Mouse (Mus musculus) bone marrow macrophage, adult 2 months (primary cell): ENCODE results near the gene Susd4. TPM values are rescaled to one million over a fixed set of nuclear protein-coding genes. Genes with fewer than 3 reads are reported as not detected.

Experiments
- H3K27ac ChIP-seq: 2 replicates; pipeline ENCODE4 v1.5.1; 2012; ENCODE audit warnings: low read depth, low read length; ENCODE audit not compliant: insufficient read depth
- H3K4me1 ChIP-seq: 2 replicates; pipeline ENCODE4 v1.6.1; 2012; ENCODE audit warnings: low read length; ENCODE audit not compliant: control insufficient read depth, insufficient read depth
- H3K4me3 ChIP-seq: 2 replicates; pipeline ENCODE4 v1.5.1; 2012; ENCODE audit warnings: mild to moderate bottlenecking, low read length, moderate library complexity; ENCODE audit not compliant: insufficient read depth
- CTCF ChIP-seq: IDR thresholded peaks from 2 replicates; pipeline ENCODE4 v1.5.1; 2012; ENCODE audit warnings: low read depth, mild to moderate bottlenecking, low read length, moderate library complexity
- POLR2A ChIP-seq: IDR thresholded peaks from 2 replicates; pipeline ENCODE4 v1.6.1; 2012; ENCODE audit warnings: mild to moderate bottlenecking, low read depth, low read length, borderline replicate concordance
- polyA plus RNA-seq: library from polyadenylated mRNA; stranded (reverse); fragments of >200 nt; gene quantifications from 2 replicates; pipeline ENCODE4 v1.2.4, GENCODE M21; 2012; ENCODE audit not compliant: missing spikeins, insufficient read depth, insufficient read length

The Susd4 gene
- polyA plus RNA-seq, 1 experiment = not detected

- no peak overlapping the region for H3K27ac ChIP-seq
- H3K4me3 ChIP-seq = no peak overlapping the region
- H3K4me1 ChIP-seq = no peaks in the 10 kb centered on the region
- no peak for TF ChIP-seq CTCF
- TF ChIP-seq POLR2A = no peak
Observed at GRCm38 (mm10) chr1:182814566-182814965, 50.9 kb downstream of the Susd4 start.

- H3K27ac ChIP-seq = no peak overlapping the region
- TF ChIP-seq CTCF (no peak), POLR2A (no peak)
- no peak overlapping the region for H3K4me3 ChIP-seq
- H3K4me1 ChIP-seq = no peaks in the 10 kb centered on the region
Observed at GRCm38 (mm10) chr1:182817106-182817505, 53.4 kb downstream of the Susd4 start.

DNA sequence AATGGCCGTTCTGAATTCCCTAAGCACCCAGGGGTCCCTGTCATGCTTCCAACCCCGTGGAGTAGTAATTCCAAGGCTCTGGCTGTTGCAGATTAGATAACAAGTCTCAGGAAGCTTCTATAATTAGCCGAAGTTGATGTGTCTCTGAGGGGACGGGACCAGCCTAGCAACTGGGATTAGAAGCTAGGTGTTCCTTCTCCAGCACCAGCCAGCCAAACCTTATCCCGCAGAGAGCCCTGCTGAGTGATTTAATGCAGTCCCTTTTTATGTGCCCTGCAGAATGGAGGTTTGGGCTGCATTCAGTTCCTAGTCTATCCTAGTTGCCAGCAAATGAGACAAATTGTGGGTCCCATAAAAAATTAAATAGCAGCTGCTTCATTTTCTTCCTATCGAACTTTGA, 54.0 kb downstream of the Susd4 start:
- Histone ChIP-seq H3K4me1 (no peaks in the 10 kb centered on the region), H3K4me3 (no peak overlapping the region), H3K27ac (no peak overlapping the region)
- TF ChIP-seq POLR2A (no peak), CTCF (no peak)

DNA sequence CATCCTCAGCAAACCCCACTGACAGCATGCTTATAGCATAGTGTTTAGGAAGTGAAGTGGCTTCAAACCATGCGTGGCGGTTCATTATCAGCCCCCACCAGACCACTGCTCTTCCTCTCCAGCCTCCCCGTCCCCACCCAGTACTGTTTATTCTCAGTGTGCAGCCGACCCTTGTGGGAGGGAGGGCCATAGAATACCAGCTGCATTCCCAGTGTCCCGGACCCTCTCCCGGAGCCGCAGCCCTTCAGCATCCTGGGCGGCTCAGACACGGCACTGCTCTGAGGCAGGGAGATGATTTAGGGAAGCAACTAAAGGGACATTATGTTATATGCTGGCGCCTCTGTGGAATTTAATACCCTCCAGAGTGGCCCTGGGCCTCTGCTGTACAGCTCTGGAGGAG, 55.3 kb downstream of the Susd4 start:
- H3K27ac ChIP-seq = no peak overlapping the region
- no peak for TF ChIP-seq POLR2A
- no peak for TF ChIP-seq CTCF
- H3K4me1 ChIP-seq = no peaks in the 10 kb centered on the region
- no peak overlapping the region for H3K4me3 ChIP-seq

- Histone ChIP-seq H3K27ac (no peak overlapping the region), H3K4me3 (no peak overlapping the region), H3K4me1 (no peaks in the 10 kb centered on the region)
- TF ChIP-seq POLR2A (no peak), CTCF (no peak)
Observed at GRCm38 (mm10) chr1:182822729-182823128, 59.1 kb downstream of the Susd4 start.

GRCm38 (mm10) chr1:182823723-182824421, 60.2 kb downstream of the Susd4 start:
- TF ChIP-seq CTCF (no peak), POLR2A (no peak)
- Histone ChIP-seq H3K27ac (no peak overlapping the region), H3K4me3 (no peak overlapping the region), H3K4me1 (no peaks in the 10 kb centered on the region)

GRCm38 (mm10) chr1:182826557-182826956, 62.9 kb downstream of the Susd4 start:
- Histone ChIP-seq H3K4me1 (no peaks in the 10 kb centered on the region), H3K27ac (no peak overlapping the region), H3K4me3 (no peak overlapping the region)
- no peak for TF ChIP-seq POLR2A
- no peak for TF ChIP-seq CTCF

DNA sequence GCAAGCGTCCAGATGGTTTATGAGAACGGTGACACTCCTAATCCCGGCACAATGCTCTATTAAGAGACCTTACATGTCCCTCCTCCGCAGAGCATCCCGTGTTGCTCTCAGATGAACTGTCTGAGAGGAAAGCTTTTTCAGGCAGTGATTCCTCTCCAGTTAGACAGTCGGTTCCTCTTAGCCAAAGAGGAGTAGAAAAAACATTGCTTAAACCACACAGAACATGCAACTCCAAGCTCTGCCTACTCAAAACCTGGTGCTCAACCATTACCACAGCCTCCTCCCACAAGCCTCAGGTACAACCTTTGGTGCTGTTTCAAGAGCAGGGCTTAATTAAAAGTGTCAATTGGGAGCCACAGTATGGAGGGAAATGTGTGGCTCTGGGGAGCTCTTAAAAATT, 74.4 kb downstream of the Susd4 start:
- Histone ChIP-seq H3K27ac (no peak overlapping the region), H3K4me3 (no peak overlapping the region), H3K4me1 (peaks cover 5% of the 10 kb centered on the region)
- TF ChIP-seq POLR2A = no peak
- no peak for TF ChIP-seq CTCF

GRCm38 (mm10) chr1:182839332-182839929, 75.8 kb downstream of the Susd4 start:
- Histone ChIP-seq H3K27ac (no peak overlapping the region), H3K4me1 (peaks cover 5% of the 10 kb centered on the region), H3K4me3 (no peak overlapping the region)
- TF ChIP-seq CTCF (no peak), POLR2A (no peak)

- Histone ChIP-seq H3K27ac (no peak overlapping the region), H3K4me3 (no peak overlapping the region), H3K4me1 (peaks cover 5% of the 10 kb centered on the region)
- TF ChIP-seq CTCF (no peak), POLR2A (no peak)
Observed at GRCm38 (mm10) chr1:182840011-182840410, 76.4 kb downstream of the Susd4 start.

DNA sequence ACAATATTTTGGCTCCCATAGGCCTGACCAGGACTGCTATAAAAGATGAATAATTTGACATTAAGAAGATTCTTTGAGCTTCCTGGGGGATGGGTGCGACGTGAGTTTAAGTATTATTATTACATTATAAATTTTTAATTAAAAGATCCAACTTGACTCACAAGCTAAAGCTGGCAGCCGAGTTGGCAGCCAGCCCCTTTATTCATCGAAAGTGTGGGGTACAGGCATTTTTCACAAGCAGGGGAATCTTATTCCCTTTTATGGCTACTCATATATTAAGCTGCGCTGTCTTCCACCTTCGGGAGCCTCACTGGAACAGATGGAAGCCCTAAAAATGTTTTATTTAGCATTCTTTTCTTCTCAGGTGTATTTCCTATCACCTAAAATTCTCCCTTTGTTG, 76.9 kb downstream of the Susd4 start:
- Histone ChIP-seq H3K27ac (no peak overlapping the region), H3K4me1 (peaks cover 5% of the 10 kb centered on the region), H3K4me3 (no peak overlapping the region)
- TF ChIP-seq POLR2A (no peak), CTCF (no peak)

DNA sequence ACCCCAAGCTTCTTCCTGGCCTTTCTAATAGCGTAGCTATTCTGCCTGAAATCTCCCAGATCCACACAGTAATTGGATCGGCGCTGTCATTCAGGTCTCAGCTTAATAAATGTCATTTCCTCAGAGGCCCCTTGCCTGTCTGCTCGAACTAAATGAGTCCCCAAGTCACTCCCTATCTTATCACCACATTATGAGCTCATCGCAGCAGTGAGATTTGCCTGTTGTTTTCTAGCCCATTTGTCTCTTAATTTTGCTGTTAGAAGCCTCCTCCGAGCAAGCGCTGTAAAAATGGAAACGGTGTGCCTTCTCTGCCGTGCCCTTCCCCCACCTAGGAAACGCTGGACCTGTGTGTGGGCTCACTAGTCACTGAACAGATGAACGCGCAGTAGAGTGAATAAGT, 85.9 kb downstream of the Susd4 start:
- Histone ChIP-seq H3K4me3 (no peak overlapping the region), H3K4me1 (no peaks in the 10 kb centered on the region), H3K27ac (no peak overlapping the region)
- TF ChIP-seq CTCF = no peak
- TF ChIP-seq POLR2A = no peak
